Mouse (Mus musculus) cerebellum, adult 11 months (tissue): ENCODE measurements around the gene Zfp511.

Experiments
- DNase-seq: peaks from one replicate; pipeline ENCODE4 v3.0.0; 2022

The Zfp511 gene

DNA sequence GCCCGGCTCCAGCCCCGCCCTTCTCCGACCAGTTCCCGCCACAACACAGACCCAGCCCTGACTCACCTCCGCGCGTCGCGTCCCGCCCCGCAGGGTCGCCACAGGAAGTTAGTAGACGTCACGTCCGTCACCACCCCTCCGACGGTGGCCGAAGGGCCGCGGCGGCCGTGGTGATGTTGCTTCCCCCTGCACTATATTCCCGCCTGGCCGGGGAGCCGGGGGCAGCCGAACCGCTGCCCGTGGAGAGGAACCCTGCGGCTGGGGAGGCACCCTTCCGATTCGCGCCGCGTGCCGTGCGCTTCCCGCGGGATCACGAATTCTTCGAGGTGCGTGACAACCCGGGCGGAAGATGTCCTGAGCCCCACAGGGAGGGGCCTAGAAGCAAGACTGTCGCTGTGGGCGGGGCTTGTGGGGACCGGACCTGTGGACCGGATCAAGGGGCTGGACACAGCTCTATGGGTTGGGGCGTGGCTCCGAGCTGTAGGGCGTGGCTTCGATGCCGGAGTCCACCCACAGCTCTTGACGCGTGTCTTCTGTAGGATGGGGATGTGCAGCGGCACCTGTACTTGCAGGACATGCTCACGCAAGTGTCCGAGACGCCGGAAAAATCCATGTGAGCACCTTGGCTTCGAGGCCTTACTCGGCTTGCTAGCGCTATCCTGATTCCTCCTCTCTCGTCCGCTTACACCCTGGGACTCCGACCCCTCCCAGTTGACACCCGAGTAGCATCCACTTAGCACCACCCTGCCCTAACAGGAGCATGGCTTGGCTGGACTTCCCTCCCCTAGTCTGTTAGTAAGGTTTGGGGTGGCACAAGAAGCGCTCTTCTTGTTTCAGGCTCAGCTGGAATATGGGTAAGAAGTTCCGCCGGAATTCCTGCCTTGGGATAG lies at the start of gene Zfp511, which contains the start of gene Tubgcp2:
Gene Zfp511 (plus strand): TSS at position 111 of the 890 bp plus-strand sequence.
Gene Tubgcp2 (minus strand): TSS at position 389 of the 890 bp plus-strand sequence.
- peak; percentile 92 for DNase-seq

DNA sequence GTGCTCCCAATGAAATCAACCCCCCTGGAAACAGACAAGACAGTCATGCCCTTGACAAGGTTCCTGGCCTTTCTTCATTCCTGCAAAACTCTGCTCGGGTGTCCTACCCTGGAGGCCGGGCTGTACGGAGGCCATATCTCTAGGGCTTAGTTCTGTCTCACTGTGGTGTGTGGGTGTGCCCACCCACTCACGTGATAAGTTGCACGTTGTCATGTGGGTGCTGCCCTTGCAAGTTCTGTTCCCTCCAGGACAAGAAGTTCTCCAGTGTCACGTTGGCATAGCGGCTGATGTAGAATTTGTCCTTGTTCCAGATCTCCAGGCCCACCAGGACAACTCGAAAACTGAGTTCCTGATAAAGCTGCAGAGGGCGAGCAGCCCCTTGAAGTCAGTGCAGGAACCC lies 47.9 kb upstream of the Zfp511 start:
- no peak for DNase-seq

DNA sequence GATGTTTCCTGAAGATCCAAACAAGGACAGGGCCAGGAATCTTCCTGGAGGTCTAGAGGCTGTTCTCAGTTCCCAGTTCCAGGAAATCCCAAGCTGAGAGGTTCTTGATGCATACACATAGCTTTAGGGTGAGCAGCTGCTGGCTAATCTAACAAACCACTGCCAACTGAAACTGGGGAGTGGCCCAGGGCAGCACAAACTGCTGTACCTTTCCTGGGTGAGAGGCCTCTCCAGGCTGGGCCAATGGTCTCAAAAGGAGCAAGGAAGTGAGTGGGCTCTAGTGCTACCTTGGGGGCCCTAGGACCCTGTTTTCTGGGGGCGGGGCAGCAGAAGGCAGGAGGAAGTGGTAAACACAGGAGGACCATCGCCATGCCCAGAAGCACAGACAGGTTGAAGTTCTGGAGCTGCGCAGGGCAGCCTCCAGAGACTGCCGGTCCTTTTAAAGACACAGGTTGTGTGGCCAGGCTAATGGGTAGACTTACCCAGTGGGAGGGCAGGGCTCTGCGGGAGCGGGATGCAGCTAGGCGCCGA lies 45.3 kb upstream of the Zfp511 start:
- no peak for DNase-seq

DNA sequence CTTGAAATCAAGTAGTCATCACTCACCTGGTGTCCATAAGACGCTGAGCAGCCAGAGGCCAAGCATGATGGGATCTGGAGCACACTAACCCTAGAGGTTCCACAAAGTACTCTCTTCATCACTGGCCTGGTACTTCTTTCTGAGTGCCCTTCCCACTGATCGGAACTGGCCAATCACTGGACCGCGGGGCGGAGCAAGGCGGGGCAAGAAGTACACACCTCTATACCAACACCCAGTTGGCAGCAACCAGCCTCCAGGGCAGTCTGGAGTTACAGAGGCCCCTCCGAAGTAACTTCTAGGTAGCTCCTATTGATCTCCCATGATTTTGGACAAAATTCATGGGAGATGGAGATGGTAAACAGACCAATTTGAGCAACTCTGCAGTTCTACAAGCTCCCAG lies 43.8 kb upstream of the Zfp511 start, which contains the start of gene Adam8:
Gene Adam8 (minus strand): TSS at position 157 of the 400 bp plus-strand sequence.
- DNase-seq = no peak

DNA sequence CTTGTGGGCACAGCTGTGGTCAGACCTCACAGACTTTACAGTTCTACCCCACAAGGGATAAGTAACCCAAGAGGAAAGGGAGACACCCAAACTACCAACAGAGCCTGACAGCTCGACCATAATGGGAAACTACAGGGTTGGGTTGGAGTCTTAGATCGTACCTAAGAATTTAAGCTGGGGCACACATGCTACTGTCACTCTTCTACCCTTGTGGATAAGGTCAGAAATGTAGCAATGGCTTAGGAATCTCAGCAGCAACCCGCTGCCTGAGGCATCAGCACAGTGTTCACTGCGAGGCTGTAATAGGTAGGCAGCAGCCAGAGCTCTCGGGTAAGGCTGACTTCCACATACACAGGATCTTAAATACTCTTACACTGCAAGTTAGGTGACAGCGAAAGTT lies 42.7 kb upstream of the Zfp511 start:
- DNase-seq = no peak

DNA sequence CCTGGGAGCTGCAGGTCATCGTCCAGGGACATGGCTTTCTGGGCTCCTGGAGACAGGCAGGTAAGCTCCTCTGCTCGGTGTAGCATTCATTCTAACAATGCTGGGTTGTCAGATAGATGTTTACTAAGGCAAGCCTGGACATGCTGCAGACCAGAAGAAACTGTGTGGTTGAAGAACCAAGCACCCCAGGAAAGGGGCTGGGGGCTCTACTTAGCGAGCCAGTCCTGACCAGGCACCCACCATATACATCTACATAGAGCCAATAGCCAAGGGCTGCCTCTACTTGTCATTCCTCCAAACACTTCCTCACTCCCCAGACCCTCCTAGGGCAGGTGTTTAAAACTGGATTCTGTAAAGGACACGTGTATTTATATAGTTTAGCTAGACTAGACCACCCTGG lies 42.0 kb upstream of the Zfp511 start:
- DNase-seq = no peak

DNA sequence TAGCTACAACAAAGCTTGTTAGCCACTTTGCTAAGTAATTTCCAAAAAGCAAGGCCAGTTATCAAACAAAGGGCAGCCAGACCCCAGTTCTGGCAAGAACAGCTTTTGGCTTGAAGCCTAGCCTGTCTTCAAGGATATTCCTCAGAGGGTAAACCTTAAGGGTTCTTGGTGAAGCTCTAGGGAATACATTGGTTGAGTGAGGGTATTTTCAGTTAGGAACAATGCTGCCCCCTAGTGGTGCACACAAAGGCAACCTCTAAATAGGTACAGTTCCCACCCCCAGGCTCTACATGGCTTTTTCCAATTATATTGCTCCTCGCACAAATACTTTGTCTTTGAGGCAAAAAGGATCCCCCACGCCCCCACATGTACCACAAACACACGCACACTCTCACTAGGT lies 41.5 kb upstream of the Zfp511 start:
- DNase-seq = peak; percentile 47

DNA sequence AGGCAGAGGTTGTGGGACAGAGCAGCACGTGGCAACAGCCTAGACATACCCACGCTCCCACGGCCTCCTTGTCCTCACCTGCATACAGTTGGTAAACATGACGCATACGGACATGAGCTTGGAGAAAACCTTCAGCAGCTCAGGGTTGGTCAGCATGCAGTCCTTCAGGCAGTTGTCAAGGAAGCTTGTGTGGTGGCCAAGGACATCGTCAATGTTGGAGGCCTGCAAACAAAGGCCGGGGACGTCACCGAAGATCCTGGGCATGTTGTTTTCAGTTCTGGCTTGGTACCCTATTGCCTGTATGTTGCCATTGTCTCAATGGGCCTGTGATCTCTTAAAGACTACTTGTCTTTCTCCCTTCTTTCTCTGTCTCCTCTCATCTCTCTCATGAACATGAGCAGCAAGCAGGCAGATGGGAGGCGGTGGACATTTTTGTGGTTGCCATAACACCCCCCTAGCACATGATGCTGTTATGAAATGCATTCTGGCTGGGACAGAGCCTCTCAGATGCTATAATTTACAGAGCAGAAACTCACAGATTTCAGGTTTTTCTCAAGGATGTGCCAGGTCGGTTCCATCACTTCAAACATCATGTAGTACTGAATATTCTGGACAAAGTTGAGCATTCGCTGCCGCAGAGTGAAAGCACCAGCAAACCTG lies 37.4 kb upstream of the Zfp511 start:
- no peak for DNase-seq

DNA sequence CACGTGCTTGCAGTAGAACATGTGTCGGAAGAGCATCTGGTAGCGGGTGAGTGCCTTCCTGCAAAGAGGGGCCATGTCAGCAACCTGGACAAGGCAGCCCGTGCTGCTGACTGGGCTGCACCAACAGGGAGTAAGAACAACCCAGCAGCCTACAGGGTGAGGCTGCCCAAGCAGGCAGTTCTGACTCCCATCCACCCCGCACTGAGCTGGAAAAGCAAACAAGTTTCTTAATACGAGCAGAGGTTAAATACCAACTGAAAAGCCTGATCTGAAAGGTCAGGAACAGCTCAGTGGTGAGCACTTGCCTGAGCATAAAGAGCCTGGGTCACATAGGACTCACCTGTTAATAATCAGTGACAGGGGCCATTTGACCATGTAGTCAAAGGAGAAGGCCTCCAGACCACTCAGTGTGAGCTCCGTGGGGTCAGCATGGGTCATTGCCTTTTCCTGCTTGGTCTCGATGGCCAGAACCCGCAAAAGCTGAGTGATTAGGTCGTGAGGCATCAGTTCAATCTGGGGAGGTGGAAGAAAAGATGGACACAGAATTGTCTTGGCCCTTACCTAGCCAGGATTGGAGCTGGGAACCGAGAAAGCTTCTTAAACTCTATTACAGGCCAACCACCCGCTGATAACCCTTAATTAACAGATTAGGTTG lies 35.0 kb upstream of the Zfp511 start:
- no peak for DNase-seq

DNA sequence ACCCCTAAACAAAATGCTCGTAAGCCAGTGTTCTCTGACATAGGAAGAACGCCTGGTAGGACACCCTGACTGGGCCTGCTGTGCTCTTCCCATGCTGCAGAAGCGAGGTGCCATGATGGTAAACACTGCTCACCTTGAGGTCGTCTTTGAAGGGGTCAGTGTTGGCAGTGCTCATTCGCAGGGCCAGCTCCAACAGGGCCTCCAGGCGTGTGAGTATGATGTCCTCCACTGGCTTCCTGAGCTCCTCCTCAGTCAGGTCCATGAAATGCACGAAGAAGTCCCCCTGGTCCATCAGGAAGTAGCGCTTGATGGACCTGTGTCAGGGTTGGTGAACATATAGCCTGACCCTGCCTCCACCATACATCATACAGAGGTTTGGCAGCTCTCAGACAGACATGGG lies 31.5 kb upstream of the Zfp511 start:
- no peak for DNase-seq

DNA sequence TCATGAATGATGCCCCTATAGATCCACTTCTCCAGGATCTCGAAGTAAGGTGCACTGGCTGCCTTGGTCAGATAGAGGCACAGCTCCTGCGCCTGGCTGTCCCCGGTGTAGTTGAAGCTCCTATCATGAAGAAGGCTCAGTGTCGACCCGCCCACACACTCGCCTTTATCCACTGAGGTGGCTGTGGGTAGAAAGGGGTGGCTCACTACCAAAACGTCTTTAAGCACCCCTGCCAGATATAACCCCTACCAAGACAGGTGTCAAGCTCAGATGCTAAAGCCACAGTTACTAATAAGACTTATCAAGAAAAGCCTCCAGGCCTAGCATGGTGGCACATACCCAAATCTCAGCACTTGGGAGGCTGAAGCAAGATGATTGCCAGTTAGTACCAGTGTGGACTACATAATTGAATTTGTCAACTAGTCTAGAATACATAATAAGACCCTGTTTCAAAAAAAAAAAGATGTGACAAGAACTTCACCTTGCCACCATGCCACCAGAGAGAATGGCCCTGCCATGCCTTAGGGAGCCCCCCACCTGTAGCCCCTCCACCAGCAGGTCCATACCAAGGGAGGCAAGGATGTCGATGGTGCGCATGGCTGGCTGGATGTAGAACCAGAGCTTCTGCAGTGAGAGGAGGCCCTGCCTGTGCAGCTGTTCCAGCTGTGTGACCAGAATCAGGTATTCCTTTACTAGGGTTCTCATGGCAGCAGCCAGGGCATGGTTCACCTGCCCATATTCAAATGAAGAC lies 29.2 kb upstream of the Zfp511 start:
- no peak for DNase-seq

DNA sequence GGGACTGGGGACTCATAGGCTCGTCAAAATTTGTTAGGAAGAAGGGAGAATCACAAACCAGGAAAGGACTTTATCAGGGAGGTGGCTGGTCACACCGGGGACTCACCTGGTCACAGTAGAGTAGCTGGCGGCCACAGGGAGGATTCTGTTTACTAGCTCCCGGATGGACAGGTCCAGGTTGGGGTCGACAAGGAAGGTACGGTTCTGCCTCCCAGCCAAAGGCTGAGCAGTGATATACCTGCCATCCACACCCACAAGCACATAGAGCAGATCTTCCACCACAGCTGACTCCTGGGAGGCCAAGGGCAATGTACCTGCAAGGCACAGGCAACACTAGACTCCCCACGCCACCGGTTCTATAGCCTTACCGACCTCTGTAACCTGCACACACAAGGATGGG lies 28.4 kb upstream of the Zfp511 start:
- DNase-seq = no peak

DNA sequence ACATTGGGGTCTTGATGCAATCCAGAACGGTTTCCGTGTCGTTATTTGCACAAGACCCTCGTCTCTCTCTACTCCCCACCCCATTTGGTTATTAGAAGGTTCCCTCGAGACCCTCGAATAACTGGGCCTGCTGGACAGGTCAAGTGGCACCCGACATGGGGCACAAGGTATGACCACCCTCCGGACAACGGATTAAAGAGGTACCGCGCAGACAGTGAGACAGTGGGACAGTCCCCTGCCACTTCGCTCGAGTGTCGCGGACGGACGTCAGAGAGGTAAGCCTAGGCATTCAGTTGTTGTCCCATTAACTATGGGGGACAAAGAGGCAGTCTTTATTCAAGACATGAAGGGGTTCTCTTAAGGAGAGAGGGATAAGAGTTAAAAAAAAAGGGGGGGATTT lies 24.9 kb upstream of the Zfp511 start:
- DNase-seq = no peak

DNA sequence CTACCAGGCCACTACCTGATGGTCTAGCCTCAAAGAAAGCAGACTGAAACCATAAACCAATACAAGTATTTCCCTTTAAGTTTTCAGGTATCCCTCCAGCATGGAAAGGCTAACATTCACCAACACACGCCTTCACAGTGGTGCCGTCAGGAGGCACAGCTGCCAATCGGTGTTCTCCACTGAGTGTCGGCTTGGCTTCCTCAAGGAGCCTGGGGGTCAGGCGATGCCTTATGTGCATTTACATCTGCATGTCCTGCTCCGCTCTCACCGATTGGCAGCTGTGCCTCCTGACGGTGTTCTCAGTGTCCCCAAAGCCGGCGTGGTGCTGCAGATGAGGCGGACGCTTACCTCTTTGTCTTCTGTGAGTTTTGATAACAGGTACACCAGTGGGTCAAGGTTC lies 4.4 kb upstream of the Zfp511 start:
- DNase-seq = no peak

DNA sequence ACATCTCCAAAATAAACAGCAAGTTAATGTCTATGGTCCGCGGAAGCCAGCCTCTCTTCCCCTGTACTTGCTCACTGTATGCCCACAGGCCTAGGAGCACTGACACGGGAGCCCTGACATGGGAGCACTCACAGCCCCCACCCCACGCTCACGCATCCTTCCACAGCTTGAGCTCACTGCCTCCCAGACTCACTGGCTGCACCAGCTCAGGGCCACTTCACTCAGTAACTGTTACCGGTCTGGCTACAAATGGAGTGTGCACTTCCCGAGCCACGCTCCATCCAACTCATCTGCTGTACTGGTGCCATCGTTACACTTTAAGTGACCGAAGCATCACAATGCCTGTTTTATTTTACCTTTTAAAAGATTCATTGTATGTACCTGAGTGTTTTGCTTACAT lies 3.8 kb upstream of the Zfp511 start:
- no peak for DNase-seq

DNA sequence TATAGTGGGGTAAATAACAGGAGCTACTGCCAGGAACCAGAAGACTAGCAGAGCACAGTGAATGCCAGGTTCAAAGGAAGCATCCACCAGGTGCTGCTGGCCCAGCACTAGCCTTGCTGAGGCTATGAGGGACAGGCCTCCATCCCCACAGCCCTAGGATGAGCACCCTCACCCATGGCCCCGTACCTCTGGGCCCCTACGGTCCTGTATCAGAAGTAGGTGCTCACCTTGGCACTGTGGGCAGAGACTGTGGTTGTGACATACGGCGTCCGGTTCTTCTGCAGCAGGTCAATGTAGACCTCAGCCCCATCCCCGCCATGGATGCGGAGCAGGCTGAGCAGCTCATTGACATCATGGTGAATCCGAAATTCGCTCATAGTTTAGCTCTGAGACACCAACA lies 2.8 kb upstream of the Zfp511 start:
- no peak for DNase-seq

DNA sequence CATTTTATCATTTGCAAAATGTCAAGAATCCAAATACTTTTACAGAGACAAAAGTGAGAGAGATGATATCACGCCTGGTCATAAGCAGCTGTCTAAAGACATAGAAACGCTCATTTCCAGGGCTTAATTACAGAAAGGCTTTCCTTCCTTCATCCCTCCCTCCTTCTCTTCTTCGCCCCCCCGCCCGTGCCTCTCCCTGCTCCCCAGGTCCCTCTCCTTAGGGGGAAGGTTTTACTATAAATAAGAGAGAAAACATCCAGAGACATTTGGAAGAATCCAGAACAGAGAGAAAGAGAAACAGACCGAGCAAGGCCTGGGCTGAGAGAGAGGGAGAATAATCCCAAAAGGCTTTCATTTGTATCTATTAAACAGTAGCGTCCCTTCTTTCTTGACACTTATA lies 735 bp upstream of the Zfp511 start:
- no peak for DNase-seq

DNA sequence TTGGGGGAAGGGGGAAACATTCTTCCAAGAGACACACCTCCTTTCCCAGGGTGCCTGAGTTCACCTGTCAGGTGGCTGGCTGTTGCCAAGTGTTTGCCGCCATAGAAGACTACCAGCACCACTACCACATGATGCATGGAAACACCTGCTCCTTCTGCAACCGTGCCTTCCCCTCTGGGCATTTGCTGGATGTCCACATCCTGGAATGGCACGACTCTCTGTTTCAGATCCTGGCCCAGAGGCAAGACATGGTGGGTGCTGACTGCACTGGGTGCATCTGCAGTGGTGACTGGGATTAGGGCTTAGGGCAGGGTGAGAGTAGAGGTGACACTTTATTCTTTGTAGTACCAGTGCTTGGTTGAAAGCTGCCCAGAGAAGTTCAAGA lies 972 bp downstream of the Zfp511 start:
- no peak for DNase-seq

DNA sequence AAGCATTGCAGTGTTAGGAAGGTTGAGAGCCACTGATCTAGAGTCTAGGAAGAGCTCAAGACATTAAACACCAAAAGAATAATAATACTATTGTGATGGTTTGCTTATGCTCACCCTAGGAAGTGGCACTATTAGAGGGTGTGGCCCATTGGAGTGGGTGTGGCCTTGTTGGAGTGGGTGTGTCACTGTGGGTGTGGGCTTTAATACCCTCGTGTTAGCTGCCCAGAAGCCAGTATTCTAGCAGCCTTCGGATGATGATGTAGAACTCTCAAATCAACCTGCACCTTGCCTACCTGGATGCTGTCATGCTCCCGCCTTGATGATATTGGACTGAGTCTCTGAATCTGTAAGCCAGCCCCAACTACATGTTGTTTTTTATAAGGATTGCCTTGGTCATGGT lies 6.5 kb downstream of the Zfp511 start:
- DNase-seq = no peak

DNA sequence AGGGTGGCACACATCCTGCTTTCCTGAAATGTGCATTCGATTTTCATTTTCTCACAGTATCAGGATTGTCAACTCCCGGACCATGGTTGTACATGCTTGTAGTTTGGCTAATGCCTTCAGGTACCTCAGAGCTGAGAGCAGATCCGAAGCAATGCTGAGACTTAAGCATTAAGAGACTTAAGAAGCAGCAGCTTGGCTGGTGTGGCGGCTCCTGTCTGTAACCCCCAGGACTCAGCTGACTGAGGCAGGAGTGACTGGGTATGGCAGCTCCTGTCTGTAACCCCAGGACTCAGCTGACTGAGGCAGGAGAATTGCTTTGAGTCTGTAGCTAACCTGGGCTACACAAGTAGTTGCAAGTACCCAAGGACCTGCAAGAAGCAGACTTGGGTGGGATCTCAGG lies 9.4 kb downstream of the Zfp511 start:
- DNase-seq = no peak

DNA sequence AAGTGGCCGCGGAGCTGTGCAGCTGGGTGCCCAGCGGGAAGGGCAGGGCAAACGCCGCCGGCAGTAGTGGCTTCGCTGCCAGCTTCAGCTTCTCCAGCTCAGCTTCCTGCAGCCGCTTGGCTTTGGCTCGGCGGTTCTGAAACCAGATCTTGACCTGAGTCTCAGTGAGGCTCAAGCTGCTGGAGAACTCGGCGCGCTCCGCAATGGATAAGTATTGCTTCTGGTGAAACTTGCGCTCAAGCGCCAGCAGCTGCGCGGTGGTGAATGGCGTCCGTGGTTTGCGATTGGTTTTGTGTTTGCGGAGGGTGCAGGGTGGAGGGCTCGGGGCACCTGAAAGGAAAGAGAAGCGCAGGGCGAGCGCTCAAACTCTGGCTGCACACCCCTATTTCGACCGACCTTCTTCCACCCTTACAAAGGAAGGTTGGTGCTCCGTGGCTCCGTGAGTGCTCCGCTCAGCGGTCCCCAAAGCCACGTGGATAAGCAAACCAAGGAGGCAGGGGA lies 11.7 kb downstream of the Zfp511 start:
- no peak for DNase-seq

DNA sequence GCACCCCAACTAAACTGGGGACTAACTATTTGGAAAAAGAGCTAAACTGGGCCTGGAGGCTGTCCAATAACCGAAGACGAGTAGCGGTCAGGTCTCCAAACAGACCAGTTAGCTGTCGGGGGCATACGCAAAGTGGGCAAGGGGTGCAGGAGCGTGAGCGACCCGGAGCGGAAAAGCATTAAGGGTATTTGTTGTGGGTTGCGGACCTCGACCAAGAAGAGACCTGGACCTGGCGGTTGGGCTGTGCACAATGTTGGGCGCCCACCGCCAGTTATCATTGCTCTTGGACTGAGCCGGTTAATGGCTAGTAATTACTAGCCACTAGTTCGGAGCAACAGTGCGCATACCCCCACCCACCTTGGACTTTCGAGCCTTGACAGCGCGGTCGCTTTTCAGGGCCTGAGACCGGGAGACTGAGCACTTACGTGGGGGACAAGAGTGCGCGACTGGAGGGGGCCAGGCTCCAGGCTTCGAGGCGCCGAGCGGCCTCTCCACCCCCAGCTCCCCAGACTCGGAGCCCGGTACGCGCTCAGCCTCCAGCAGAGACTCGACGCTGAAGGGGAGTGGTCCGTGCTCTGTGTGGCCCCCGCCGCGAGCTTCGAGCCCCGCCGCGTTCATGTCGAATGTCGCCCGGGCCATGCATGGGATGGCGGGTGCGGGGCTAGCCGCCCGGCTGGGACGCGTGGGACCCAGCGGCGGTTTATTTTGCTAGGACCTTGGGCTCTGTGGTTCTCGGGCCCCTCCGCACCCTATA lies 12.3 kb downstream of the Zfp511 start, which contains the start of gene Msx3:
Gene Msx3 (minus strand): TSS at position 729 of the 754 bp plus-strand sequence.
- DNase-seq = no peak
